Mouse (Mus musculus) neural tube, embryonic 13.5 days (tissue): ENCODE results near the gene Rnf181. TPM values are rescaled to one million over a fixed set of nuclear protein-coding genes. Genes with fewer than 3 reads are reported as not detected.

Experiments used
- ATAC-seq: fragments of 200-750 bp; cut with Nextera tagmentation; 2 replicates; pipeline ENCODE4 v1.8.0; 2017; ENCODE audit warnings: low read depth, mild to moderate bottlenecking, moderate TSS enrichment, moderate library complexity
- H3K27ac ChIP-seq: fragments of 300-500 bp; sonication (generic); replicated peaks from 2 replicates; pipeline ENCODE4 v1.5.1; 2015; ENCODE audit warnings: moderate library complexity, mild to moderate bottlenecking, inconsistent platforms
- H3K27me3 ChIP-seq: fragments of 300-500 bp; sonication (generic); 2 replicates; pipeline ENCODE4 v1.6.1; 2015; ENCODE audit warnings: mild to moderate bottlenecking, inconsistent platforms
- H3K36me3 ChIP-seq: fragments of 300-500 bp; sonication (generic); 2 replicates; pipeline ENCODE4 v1.6.1; 2015; ENCODE audit warnings: mild to moderate bottlenecking, inconsistent platforms
- H3K4me1 ChIP-seq: fragments of 300-500 bp; sonication (generic); replicated peaks from 2 replicates; pipeline ENCODE4 v1.6.1; 2015; ENCODE audit warnings: inconsistent platforms
- H3K4me2 ChIP-seq: fragments of 300-500 bp; sonication (generic); 2 replicates; pipeline ENCODE4 v1.6.1; 2015; ENCODE audit warnings: inconsistent platforms, mild to moderate bottlenecking, moderate library complexity
- H3K4me3 ChIP-seq: fragments of 300-500 bp; sonication (generic); 2 replicates; pipeline ENCODE4 v1.5.1; 2015; ENCODE audit warnings: mild to moderate bottlenecking, inconsistent platforms
- H3K9ac ChIP-seq: fragments of 300-500 bp; sonication (generic); 2 replicates; pipeline ENCODE4 v1.6.1; 2015; ENCODE audit warnings: moderate library complexity, mild to moderate bottlenecking, inconsistent platforms
- H3K9me3 ChIP-seq: fragments of 300-500 bp; sonication (generic); 2 replicates; pipeline ENCODE4 v1.6.1; 2016; ENCODE audit warnings: inconsistent platforms
- WGBS: fragments of 180-500 bp; shearing (Covaris S2); methylation state at CpG from one replicate; pipeline ENCODE4 v1.1.7; 2015; 5-methylcytosine and 5-hydroxymethylcytosine counted together
- polyA plus RNA-seq: library from polyadenylated mRNA; unstranded; fragments of >200 nt; fragmentation: Nextera tagmentation; extraction: Ambion mirVana; gene quantifications from 2 replicates; pipeline ENCODE4 v1.2.1, GENCODE M21; 2015

The Rnf181 gene
- polyA plus RNA-seq, 1 experiment from 2014 or later: 148 TPM

- H3K9me3 ChIP-seq: no peaks in the 10 kb centered on the region
- ATAC-seq: no peak
- no peak overlapping the region for H3K27ac ChIP-seq
- no peak overlapping the region for H3K4me3 ChIP-seq
- WGBS: 92% methylated on average over 11 of the region's 11 CpGs
- H3K9ac ChIP-seq: no peak overlapping the region
- H3K36me3 ChIP-seq: peaks cover 33% of the 10 kb centered on the region
- H3K27me3 ChIP-seq: no peaks in the 10 kb centered on the region
- H3K4me2 ChIP-seq: no peak overlapping the region
- no peaks in the 10 kb centered on the region for H3K4me1 ChIP-seq
Observed at GRCm38 (mm10) chr6:72313124-72313867, 53.5 kb downstream of the Rnf181 start.

GRCm38 (mm10) chr6:72312198-72312597 lies 54.6 kb downstream of the Rnf181 start:
- 87% methylated on average over 3 of the region's 3 CpGs for WGBS

More at GRCm38 (mm10) chr6:72312198-72312597, 54.6 kb downstream of the Rnf181 start:
- ATAC-seq: no peak
- Histone ChIP-seq H3K4me2 (no peak overlapping the region), H3K9me3 (no peaks in the 10 kb centered on the region), H3K27ac (no peak overlapping the region), H3K4me3 (no peak overlapping the region), H3K27me3 (no peaks in the 10 kb centered on the region), H3K4me1 (no peaks in the 10 kb centered on the region), H3K9ac (no peak overlapping the region), H3K36me3 (peaks cover 22% of the 10 kb centered on the region)

Other genes starting within 250 kb of the Rnf181 start
- gene Atoh8, start 131.4 kb downstream of the Rnf181 start, polyA plus RNA-seq: 3.9 and 4.7 TPM in 2 replicates
- 0.22 and 0.76 TPM in 2 replicates for gene Sftpb, start 62.3 kb downstream of the Rnf181 start, polyA plus RNA-seq
- gene Usp39, start 21.8 kb downstream of the Rnf181 start, polyA plus RNA-seq: 46.6 and 47.2 TPM in 2 replicates
- 16.7 and 19.3 TPM in 2 replicates for gene 0610030E20Rik, start 19.6 kb downstream of the Rnf181 start, polyA plus RNA-seq
- 16.5 and 21.4 TPM in 2 replicates for gene Tmem150a, start 11.5 kb downstream of the Rnf181 start, polyA plus RNA-seq
- 19.8 and 24.1 TPM in 2 replicates for gene Vamp5, start 13.5 kb upstream of the Rnf181 start, polyA plus RNA-seq
- 28.9 and 29.7 TPM in 2 replicates for gene Vamp8, start 23.7 kb upstream of the Rnf181 start, polyA plus RNA-seq
- 21.5 and 22.1 TPM in 2 replicates for gene Ggcx, start 47.4 kb upstream of the Rnf181 start, polyA plus RNA-seq
- 352 and 360 TPM in 2 replicates for gene Mat2a, start 72.6 kb upstream of the Rnf181 start, polyA plus RNA-seq
- gene Sh2d6, start 154.8 kb upstream of the Rnf181 start, polyA plus RNA-seq: 0.36 and 0.55 TPM in 2 replicates
- 11.9 and 12.9 TPM in 2 replicates for gene Capg, start 177.4 kb upstream of the Rnf181 start, polyA plus RNA-seq
- 17.5 and 18.9 TPM in 2 replicates for gene Elmod3, start 231.5 kb upstream of the Rnf181 start, polyA plus RNA-seq
- gene Retsat, start 231.5 kb upstream of the Rnf181 start, polyA plus RNA-seq: 5.3 and 5.4 TPM in 2 replicates